Mouse (Mus musculus) heart, postnatal 10 days (tissue): ENCODE measurements at regions not wholly inside any gene's neighbourhood (a gene's known extent, or its start where the extent isn't known, plus 50 kb on each side); places are given as distances from the start of the nearest gene placed in this dataset.

Source experiments
- DNase-seq, 2 experiments: peaks; one replicate each; pipeline ENCODE4 v3.0.0; 2021
- intact Hi-C: fragments of 180-260 bp; cut with DNase I; formaldehyde crosslinking; loops from one replicate; pipeline ENCODE4 v1.15.1; 2025

- no peak for DNase-seq
- intact Hi-C loops = no loop called here
These were observed 142.0 kb upstream of the Tyrp1 start for GRCm38 (mm10) chr4:80691774-80692485.

GRCm38 (mm10) chr4:80712698-80713097 is 121.2 kb upstream of the Tyrp1 start:
- no peak for DNase-seq
- intact Hi-C loops = no loop called here

- no peak for DNase-seq
- intact Hi-C loops = no loop called here
These were observed 88.8 kb upstream of the Tyrp1 start for GRCm38 (mm10) chr4:80744975-80745734.

GRCm38 (mm10) chr4:80752259-80752658 is 81.7 kb upstream of the Tyrp1 start:
- DNase-seq = no peak
- intact Hi-C loops = no loop called here

GRCm38 (mm10) chr4:80756114-80756513 is 77.8 kb upstream of the Tyrp1 start:
- DNase-seq = no peak
- intact Hi-C loops = no loop called here

GRCm38 (mm10) chr4:80764024-80764423 is 69.9 kb upstream of the Tyrp1 start:
- DNase-seq = no peak
- intact Hi-C loops = no loop called here

GRCm38 (mm10) chr4:80765781-80766180 is 68.1 kb upstream of the Tyrp1 start:
- DNase-seq = peak; percentile 65 to 78
- intact Hi-C loops = loop anchor here (5.0 kb wide), 1 partner anchor 583 kb away; no protein-coding TSS in a partner anchor

- DNase-seq = no peak
- intact Hi-C loops = loop anchor here (5.0 kb wide), 1 partner anchor 585 kb away; no protein-coding TSS in a partner anchor
These were observed 66.5 kb upstream of the Tyrp1 start for GRCm38 (mm10) chr4:80767447-80767846.
